Mouse (Mus musculus): ENCODE measurements around the gene E130114P18Rik. TPM values are rescaled to one million over a fixed set of nuclear protein-coding genes. Genes with fewer than 3 reads are reported as not detected.

The E130114P18Rik gene
- polyA plus RNA-seq, 1 experiment from 2014 or later = 1.6 TPM

DNA sequence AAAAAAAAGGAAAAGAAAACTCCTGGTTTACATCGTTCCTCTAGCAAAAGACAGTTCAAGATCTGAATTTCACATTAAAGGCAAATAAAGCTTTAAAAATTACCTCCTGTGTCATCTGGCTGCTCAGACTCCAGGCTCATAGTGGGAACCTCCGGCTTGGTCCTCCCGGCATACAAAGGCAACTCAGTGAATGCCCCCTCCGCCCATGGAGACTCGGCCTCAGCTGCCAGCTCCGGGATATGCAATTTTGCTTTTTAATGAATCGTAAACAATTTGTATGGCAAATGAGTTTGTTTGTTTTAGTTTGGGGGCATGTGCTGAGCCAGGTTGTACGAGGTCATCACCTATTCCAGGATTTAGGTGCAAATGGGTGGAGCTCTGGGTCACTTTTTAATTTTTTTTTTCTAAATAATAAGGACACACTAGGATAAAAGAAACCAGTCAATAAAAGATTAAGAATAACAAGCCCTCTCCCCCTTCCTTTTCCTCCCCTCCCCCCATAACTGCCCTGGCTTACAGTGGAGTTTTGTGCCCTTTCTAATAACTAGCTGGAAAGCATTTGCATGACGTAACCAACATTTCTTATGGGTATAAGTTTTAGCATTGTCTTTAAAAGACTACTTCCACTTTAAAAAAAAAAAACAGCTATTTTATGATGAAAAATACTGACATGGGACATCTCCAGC, 193.3 kb downstream of the E130114P18Rik start:
- Histone ChIP-seq H3K27ac (ENCODE audit: low read depth, low read length) (no peak overlapping the region), H3K4me1 (replicated peaks; ENCODE audit: control insufficient read depth, insufficient read depth, low read length) (no peaks in the 10 kb centered on the region), H3K9ac (ENCODE audit: low read depth, low read length) (no peak overlapping the region), H3K27me3 (replicated peaks; ENCODE audit: control insufficient read depth, insufficient read depth, low read length) (no peaks in the 10 kb centered on the region), H3K9me3 (ENCODE audit: control insufficient read depth) (no peaks in the 10 kb centered on the region), H3K4me2 (replicated peaks; ENCODE audit: low read depth) (no peak overlapping the region), H3K4me3 (ENCODE audit: low read depth, low read length) (no peak overlapping the region), H3K36me3 (ENCODE audit: control insufficient read depth, insufficient read depth) (no peaks in the 10 kb centered on the region)
- no peak for ATAC-seq
- WGBS = 75% methylated on average over 9 of the region's 9 CpGs
- no peak for TF ChIP-seq CTCF (IDR thresholded peaks at IDR 0.05; ENCODE audit: low read depth)

DNA sequence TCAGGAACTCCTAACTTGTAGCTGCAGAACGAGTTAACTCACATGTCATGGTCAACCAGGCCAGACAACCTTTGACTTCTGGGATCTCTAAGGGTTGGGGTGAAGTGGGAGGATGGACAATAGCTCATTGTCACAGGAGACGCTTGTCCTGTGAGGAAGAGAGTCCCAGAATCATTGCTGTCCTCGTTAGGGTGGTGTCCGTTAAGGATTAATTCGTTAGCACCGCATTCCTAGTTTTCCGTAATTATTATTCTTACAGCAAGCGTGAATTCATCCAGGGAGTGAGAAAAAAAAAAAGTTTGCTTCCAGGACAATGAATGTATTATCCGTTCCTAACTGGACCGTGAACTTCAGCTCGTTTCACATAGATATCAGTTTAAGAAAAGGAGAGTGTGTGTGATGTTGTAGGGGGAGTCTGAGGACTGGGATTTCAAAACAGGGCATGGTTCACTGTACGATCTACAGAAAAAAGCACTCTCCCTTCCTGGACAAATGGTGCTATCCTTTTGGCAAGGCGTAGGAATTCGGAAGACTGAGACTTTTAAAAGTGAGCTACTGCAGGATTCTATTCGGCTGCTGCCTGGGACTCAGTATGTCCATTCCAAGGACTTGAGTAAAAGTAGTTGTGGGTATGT, 195.0 kb downstream of the E130114P18Rik start:
- no peaks in the 10 kb centered on the region for H3K27me3 ChIP-seq (replicated peaks; ENCODE audit: control insufficient read depth, insufficient read depth, low read length)
- 67% methylated on average over 15 of the region's 15 CpGs for WGBS
- no peaks in the 10 kb centered on the region for H3K36me3 ChIP-seq (ENCODE audit: control insufficient read depth, insufficient read depth)
- no peak for ATAC-seq
- H3K9me3 ChIP-seq (ENCODE audit: control insufficient read depth) = no peaks in the 10 kb centered on the region
- TF ChIP-seq CTCF (IDR thresholded peaks at IDR 0.05; ENCODE audit: low read depth) = no peak
- H3K27ac ChIP-seq (ENCODE audit: low read depth, low read length) = no peak overlapping the region
- H3K9ac ChIP-seq (ENCODE audit: low read depth, low read length) = no peak overlapping the region
- H3K4me3 ChIP-seq (ENCODE audit: low read depth, low read length) = no peak overlapping the region
- peak overlapping the region; percentile 27; the same call in 1 of the 2 replicates for H3K4me2 ChIP-seq (replicated peaks; ENCODE audit: low read depth)
- H3K4me1 ChIP-seq (replicated peaks; ENCODE audit: control insufficient read depth, insufficient read depth, low read length) = no peaks in the 10 kb centered on the region

DNA sequence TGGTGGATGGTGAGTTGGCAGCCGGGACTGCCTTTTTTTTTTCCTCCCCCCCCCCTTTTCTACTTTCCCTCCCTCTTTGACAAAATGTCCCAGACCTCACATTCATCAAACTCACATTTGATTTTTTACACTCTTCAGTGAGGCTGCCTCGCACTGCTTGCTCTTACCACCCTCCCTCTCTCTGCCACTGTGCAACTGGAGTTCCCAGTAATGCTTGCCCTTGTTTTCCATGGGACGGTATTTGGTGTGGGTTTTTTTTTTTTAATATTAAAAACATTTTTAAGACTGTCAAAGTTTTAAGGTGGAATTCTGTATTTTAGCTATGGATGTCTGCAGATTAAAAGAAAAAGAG, 195.8 kb downstream of the E130114P18Rik start:
- Histone ChIP-seq H3K4me1 (replicated peaks; ENCODE audit: control insufficient read depth, insufficient read depth, low read length) (no peaks in the 10 kb centered on the region), H3K9me3 (ENCODE audit: control insufficient read depth) (no peaks in the 10 kb centered on the region), H3K4me2 (replicated peaks; ENCODE audit: low read depth) (no peak overlapping the region), H3K4me3 (ENCODE audit: low read depth, low read length) (no peak overlapping the region), H3K36me3 (ENCODE audit: control insufficient read depth, insufficient read depth) (no peaks in the 10 kb centered on the region), H3K27me3 (replicated peaks; ENCODE audit: control insufficient read depth, insufficient read depth, low read length) (no peaks in the 10 kb centered on the region), H3K27ac (ENCODE audit: low read depth, low read length) (no peak overlapping the region), H3K9ac (ENCODE audit: low read depth, low read length) (no peak overlapping the region)
- TF ChIP-seq CTCF (IDR thresholded peaks at IDR 0.05; ENCODE audit: low read depth) = no peak
- 85% methylated on average over 3 of the region's 3 CpGs for WGBS
- ATAC-seq = no peak

DNA sequence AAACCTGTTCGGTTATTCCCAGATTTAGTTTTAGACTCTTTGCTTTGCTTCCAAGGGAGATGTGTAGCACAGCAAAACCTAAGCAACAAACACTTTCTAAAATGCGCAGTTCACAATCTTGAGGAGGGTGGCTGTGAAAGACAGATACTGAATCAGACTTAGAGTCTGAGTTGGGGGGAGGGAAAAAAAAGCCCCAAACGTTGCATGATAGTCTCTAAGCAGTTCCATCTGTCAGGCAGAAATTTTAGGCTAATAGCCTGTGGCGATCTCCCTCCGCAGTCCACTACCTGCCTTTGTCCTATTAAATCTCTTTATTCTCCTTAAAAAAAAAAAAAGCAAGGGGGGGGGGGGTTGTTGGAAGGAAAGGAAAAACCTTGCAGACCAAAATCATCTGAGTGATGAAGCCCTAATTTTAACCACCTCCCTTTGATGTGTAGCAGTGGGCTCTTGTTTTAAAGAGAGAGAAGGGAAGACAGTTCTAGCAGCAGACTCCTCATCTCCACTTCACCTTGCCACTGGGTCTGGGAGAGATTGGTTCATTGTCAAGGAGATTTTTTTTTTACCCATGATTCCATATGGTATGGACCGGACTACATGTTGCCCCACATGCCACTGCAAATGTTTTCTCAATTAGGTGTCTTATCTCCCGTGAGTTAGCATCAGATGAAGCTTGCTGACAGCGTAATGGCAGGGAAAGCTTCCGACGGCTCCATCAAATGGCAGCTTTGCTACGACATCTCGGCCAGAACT, 196.4 kb downstream of the E130114P18Rik start:
- no peak overlapping the region for H3K4me2 ChIP-seq (replicated peaks; ENCODE audit: low read depth)
- no peak for TF ChIP-seq CTCF (IDR thresholded peaks at IDR 0.05; ENCODE audit: low read depth)
- H3K9me3 ChIP-seq (ENCODE audit: control insufficient read depth) = no peaks in the 10 kb centered on the region
- 82% methylated on average over 12 of the region's 12 CpGs for WGBS
- no peak overlapping the region for H3K9ac ChIP-seq (ENCODE audit: low read depth, low read length)
- no peaks in the 10 kb centered on the region for H3K36me3 ChIP-seq (ENCODE audit: control insufficient read depth, insufficient read depth)
- H3K27ac ChIP-seq (ENCODE audit: low read depth, low read length) = no peak overlapping the region
- H3K27me3 ChIP-seq (replicated peaks; ENCODE audit: control insufficient read depth, insufficient read depth, low read length) = no peaks in the 10 kb centered on the region
- H3K4me1 ChIP-seq (replicated peaks; ENCODE audit: control insufficient read depth, insufficient read depth, low read length) = no peaks in the 10 kb centered on the region
- H3K4me3 ChIP-seq (ENCODE audit: low read depth, low read length) = no peak overlapping the region
- no peak for ATAC-seq

DNA sequence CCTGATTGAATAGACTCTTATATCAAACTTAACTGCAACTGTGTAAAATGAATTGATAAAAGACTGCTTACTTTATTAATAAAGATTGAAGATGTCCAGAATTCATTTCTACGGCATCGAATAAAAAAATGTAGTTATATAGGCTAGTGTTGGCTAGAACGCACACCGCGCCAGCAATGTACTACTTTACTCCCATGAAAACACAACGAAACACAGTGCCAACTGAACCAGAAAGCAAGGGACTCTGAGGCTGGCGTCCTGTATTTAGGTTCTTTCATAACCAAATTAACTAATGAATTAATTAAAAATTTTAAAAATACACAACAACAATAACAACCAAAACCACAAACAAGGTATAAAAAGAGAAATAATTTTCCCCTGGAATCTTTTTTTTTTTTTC, 197.0 kb downstream of the E130114P18Rik start:
- no peak for TF ChIP-seq CTCF (IDR thresholded peaks at IDR 0.05; ENCODE audit: low read depth)
- Histone ChIP-seq H3K36me3 (ENCODE audit: control insufficient read depth, insufficient read depth) (no peaks in the 10 kb centered on the region), H3K27me3 (replicated peaks; ENCODE audit: control insufficient read depth, insufficient read depth, low read length) (no peaks in the 10 kb centered on the region), H3K4me3 (ENCODE audit: low read depth, low read length) (no peak overlapping the region), H3K27ac (ENCODE audit: low read depth, low read length) (no peak overlapping the region), H3K4me2 (replicated peaks; ENCODE audit: low read depth) (no peak overlapping the region), H3K4me1 (replicated peaks; ENCODE audit: control insufficient read depth, insufficient read depth, low read length) (no peaks in the 10 kb centered on the region), H3K9me3 (ENCODE audit: control insufficient read depth) (no peaks in the 10 kb centered on the region), H3K9ac (ENCODE audit: low read depth, low read length) (no peak overlapping the region)
- ATAC-seq = no peak
- 94% methylated on average over 7 of the region's 7 CpGs for WGBS

DNA sequence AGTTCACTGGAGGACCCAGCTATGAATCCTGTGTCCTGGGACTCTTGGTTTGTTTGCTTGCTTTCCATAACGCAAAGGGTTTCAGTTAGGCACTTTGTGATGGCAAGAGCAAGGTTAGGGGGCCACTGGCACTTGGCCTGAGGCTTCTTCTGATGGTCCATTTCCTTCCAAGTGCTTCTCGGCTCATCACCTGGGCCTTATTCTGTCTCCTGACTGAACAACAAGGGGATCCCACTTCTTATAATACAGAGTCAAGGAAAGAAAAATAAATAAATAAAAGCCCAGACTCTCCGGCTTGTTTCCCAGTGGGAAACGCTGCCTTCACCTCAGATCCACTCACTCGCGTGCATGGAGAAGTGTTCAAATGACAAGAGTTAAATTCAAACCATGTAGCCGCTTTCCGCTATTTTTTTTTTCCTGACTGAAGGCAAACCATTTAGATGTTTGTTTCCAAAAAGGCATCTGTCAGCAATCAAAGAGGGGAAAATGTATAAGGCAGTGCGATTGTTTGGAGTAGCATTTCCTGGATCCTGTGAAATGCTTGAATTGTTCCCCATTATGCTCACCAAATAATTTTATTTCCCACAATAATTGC, 199.2 kb downstream of the E130114P18Rik start:
- no peak for ATAC-seq

More for the DNA sequence above, 199.2 kb downstream of the E130114P18Rik start:
- Histone ChIP-seq H3K4me2 (replicated peaks; ENCODE audit: low read depth) (no peak overlapping the region), H3K36me3 (ENCODE audit: control insufficient read depth, insufficient read depth) (no peaks in the 10 kb centered on the region), H3K9me3 (ENCODE audit: control insufficient read depth) (no peaks in the 10 kb centered on the region), H3K27me3 (replicated peaks; ENCODE audit: control insufficient read depth, insufficient read depth, low read length) (no peaks in the 10 kb centered on the region), H3K27ac (ENCODE audit: low read depth, low read length) (no peak overlapping the region), H3K9ac (ENCODE audit: low read depth, low read length) (no peak overlapping the region), H3K4me1 (replicated peaks; ENCODE audit: control insufficient read depth, insufficient read depth, low read length) (no peaks in the 10 kb centered on the region), H3K4me3 (ENCODE audit: low read depth, low read length) (no peak overlapping the region)
- 78% methylated on average over 9 of the region's 9 CpGs for WGBS
- TF ChIP-seq CTCF (IDR thresholded peaks at IDR 0.05; ENCODE audit: low read depth) = no peak
